Mouse (Mus musculus) myocyte (in vitro differentiated cells): ENCODE data around the gene Adck2.

Source experiments
- CEBPB ChIP-seq: IDR thresholded peaks from 2 replicates; pipeline ENCODE4 v1.6.1; 2011; ENCODE audit warnings: mild to moderate bottlenecking, moderate library complexity; ENCODE audit not compliant: poor library complexity, insufficient read depth, severe bottlenecking
- E2F4 ChIP-seq: IDR thresholded peaks from one replicate; pipeline ENCODE4 v1.6.1; 2011; ENCODE audit warnings: mild to moderate bottlenecking, control low read depth, moderate library complexity; ENCODE audit not compliant: insufficient read depth
- MYOD1 ChIP-seq, 3 experiments: IDR thresholded peaks; one replicate each; pipeline ENCODE4 v1.6.1; 2011; ENCODE audit warnings: control low read depth in 2 of 3, low read depth in 2 of 3, mild to moderate bottlenecking in 2 of 3, moderate library complexity in 1 of 3; ENCODE audit not compliant: insufficient read length in 2 of 3, control insufficient read depth in 1 of 3
- POLR2A ChIP-seq: IDR thresholded peaks from one replicate; pipeline ENCODE4 v1.6.1; 2011; ENCODE audit warnings: low read depth, mild to moderate bottlenecking, control low read depth, moderate library complexity; ENCODE audit not compliant: insufficient read length
- POLR2AphosphoS2 ChIP-seq: IDR thresholded peaks from one replicate; pipeline ENCODE4 v1.6.1; 2011; ENCODE audit warnings: low read depth, control low read depth; ENCODE audit not compliant: insufficient read length
- REST ChIP-seq: IDR thresholded peaks from one replicate; pipeline ENCODE4 v1.6.1; 2011; ENCODE audit warnings: mild to moderate bottlenecking, control low read depth, moderate library complexity; ENCODE audit not compliant: insufficient read depth, insufficient read length
- TCF12 ChIP-seq: IDR thresholded peaks from one replicate; pipeline ENCODE4 v1.6.1; 2011; ENCODE audit warnings: mild to moderate bottlenecking, control low read depth; ENCODE audit not compliant: poor library complexity, insufficient read depth, severe bottlenecking
- USF1 ChIP-seq: IDR thresholded peaks from one replicate; pipeline ENCODE4 v1.6.1; 2011; ENCODE audit warnings: low read depth, mild to moderate bottlenecking, control low read depth, moderate library complexity

DNA sequence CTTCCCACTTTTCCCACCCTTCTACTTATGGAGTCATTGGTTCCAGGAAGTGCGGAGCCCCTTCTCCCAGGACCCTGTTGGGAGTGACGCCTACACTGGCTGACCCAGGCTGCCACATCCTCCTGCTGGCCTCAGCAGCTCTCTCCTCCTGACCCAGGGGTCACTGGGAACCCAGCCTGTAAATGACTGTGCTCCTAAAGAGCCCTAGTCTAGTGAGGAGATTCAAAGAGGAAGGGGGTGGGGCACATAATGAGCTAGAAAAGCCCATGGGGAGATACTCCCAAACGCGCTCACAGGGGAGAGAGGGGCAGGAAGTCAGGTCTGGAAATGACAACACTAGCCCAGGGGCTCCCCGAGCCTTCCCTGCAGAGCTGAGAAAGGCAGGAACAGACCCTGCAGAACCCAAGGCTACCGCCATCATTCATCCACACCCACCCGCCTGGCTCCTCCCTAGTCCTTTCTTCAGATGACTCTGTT lies 34.0 kb upstream of the Adck2 start:
- no peak for TF ChIP-seq POLR2AphosphoS2
- TF ChIP-seq POLR2A = no peak
- no peak for TF ChIP-seq REST
- no peak for TF ChIP-seq TCF12
- TF ChIP-seq USF1 = no peak
- no peak for TF ChIP-seq MYOD1 (IDR thresholded peaks at IDR 0.05; ENCODE audit: control insufficient read depth in 1 of 3, insufficient read length in 2 of 3, low read depth in 2 of 3)
- no peak for TF ChIP-seq E2F4
- no peak for TF ChIP-seq CEBPB
